Mouse (Mus musculus): Measurements from ENCODE around the gene Gcn1l1. TPM values are rescaled to one million over a fixed set of nuclear protein-coding genes. Genes with fewer than 3 reads are reported as not detected.
A peak's percentile ranks its signal among the peaks of the same experiment; 100 is the strongest.
"Not testable (repeated sequence)": the region's sequence is repeated elsewhere in the genome, so short reads cannot be mapped to it uniquely, and the experiment has no call there.

Gene Gcn1l1
- 73.4 and 81.7 TPM in 2 replicates for total RNA-seq (2014; rRNA removed)
- 22.8 and 24.3 TPM in 2 replicates for polyA plus RNA-seq (2015; fragmentation: Nextera tagmentation; extraction: Ambion mirVana)

DNA sequence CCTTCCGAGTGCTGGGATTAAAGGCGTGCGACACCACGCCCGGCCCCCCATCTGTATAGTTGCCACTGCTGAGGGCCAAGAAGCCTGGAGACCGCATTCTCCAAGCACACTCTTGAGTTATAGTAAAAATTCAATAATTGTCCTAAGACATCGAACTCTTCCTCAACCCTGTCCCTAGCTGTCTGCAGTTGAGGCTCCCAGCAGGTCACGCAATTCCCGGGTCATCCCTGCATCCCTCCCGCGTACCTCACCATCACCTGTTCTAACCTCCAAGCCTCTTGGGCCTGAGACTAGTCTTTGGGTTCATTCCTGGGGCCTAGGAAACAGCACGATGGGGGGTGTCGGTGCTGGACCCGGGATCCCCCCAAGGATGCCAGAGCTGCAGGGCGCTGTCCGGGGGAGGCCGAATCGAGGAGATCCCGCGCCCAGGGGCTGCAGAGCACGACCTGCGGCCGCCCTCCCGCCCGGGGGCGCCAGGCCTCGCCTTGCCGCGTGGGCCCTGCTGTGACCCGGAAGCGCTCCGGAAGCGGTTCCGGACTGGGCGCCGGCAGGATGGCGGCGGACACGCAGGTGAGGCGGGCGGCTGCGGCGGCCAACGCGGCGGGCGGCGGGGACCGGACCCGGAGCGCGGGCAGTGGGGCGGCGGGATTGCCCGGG is at the start of gene Gcn1l1:
Gene Gcn1l1, plus strand, starts transcription at position 518 of the 657 bp plus-strand sequence.
- peak; percentile 89 for ATAC-seq
- Histone ChIP-seq H3K4me2 (ENCODE audit: low read depth, low read length) (peak within 1 kb of the TSS; percentile 67), H3K27ac (peak within 1 kb of the TSS; percentile 83), H3K36me3 (ENCODE audit: insufficient read depth, low read length) (peaks cover 25% of the 10 kb centered on the region), H3K4me1 (ENCODE audit: insufficient read depth, low read length) (peaks cover 10% of the 10 kb centered on the region; the same call in 1 of the 2 replicates), H3K9me3 (ENCODE audit: low read length) (no peaks in the 10 kb centered on the region), H3K4me3 (ENCODE audit: low read length) (peak within 1 kb of the TSS; percentile 96), H3K27me3 (ENCODE audit: insufficient read depth, low read length) (no peaks in the 10 kb centered on the region), H3K9ac (replicated peaks; ENCODE audit: low read length) (peak within 1 kb of the TSS; percentile 97)
- peak; percentile 12; the same call in 1 of the 2 replicates for TF ChIP-seq CTCF (IDR thresholded peaks at IDR 0.05; ENCODE audit: low read depth)
- peak; percentile 88 for DNase-seq (ENCODE audit: low spot score)
- WGBS: 2% methylated on average over 52 of the region's 55 CpGs

GRCm38 (mm10) chr5:115516081-115516907 is 48.8 kb upstream of the Gcn1l1 start:
- Histone ChIP-seq H3K36me3 (ENCODE audit: insufficient read depth, low read length) (no peaks in the 10 kb centered on the region), H3K9ac (replicated peaks; ENCODE audit: low read length) (no peak overlapping the region), H3K27ac (peak overlapping the region; percentile 3; the same call in 1 of the 2 replicates), H3K4me3 (ENCODE audit: low read length) (no peak overlapping the region), H3K27me3 (ENCODE audit: insufficient read depth, low read length) (no peaks in the 10 kb centered on the region), H3K9me3 (ENCODE audit: low read length) (no peaks in the 10 kb centered on the region), H3K4me2 (ENCODE audit: low read depth, low read length) (no peak overlapping the region), H3K4me1 (ENCODE audit: insufficient read depth, low read length) (no peaks in the 10 kb centered on the region)
- WGBS: 79% methylated on average over 32 of the region's 32 CpGs
- TF ChIP-seq CTCF (IDR thresholded peaks at IDR 0.05; ENCODE audit: low read depth): no peak
- no peak for DNase-seq (ENCODE audit: low spot score)
- ATAC-seq: no peak

DNA sequence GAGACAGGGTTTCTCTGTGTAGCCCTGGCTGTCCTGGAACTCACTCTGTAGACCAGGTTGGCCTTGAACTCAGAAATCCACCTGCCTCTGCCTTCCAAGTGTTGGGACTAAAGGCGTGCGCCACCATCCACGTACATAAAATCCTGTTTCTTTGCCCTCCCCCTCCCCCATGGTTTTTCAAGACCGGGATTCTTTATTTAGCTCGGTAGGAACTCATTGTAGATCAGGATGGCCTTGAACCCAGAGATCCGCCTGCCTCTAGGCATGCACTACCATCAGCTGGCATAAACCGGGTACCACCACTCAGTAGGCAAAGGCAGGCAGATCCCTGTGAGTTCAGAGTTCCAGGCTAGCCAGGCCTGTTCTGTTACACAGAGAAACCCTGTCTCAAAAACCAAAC is 48.1 kb upstream of the Gcn1l1 start:
- H3K27ac ChIP-seq: no peak overlapping the region
- H3K4me2 ChIP-seq (ENCODE audit: low read depth, low read length): no peak overlapping the region
- H3K9ac ChIP-seq (replicated peaks; ENCODE audit: low read length): no peak overlapping the region
- H3K36me3 ChIP-seq (ENCODE audit: insufficient read depth, low read length): no peaks in the 10 kb centered on the region
- no peaks in the 10 kb centered on the region for H3K4me1 ChIP-seq (ENCODE audit: insufficient read depth, low read length)
- no peak for ATAC-seq
- H3K4me3 ChIP-seq (ENCODE audit: low read length): no peak overlapping the region
- no peak for TF ChIP-seq CTCF (IDR thresholded peaks at IDR 0.05; ENCODE audit: low read depth)
- no peaks in the 10 kb centered on the region for H3K9me3 ChIP-seq (ENCODE audit: low read length)
- no peaks in the 10 kb centered on the region for H3K27me3 ChIP-seq (ENCODE audit: insufficient read depth, low read length)
- WGBS: 88% methylated on average over 7 of the region's 7 CpGs
- DNase-seq (ENCODE audit: low spot score): no peak

DNA sequence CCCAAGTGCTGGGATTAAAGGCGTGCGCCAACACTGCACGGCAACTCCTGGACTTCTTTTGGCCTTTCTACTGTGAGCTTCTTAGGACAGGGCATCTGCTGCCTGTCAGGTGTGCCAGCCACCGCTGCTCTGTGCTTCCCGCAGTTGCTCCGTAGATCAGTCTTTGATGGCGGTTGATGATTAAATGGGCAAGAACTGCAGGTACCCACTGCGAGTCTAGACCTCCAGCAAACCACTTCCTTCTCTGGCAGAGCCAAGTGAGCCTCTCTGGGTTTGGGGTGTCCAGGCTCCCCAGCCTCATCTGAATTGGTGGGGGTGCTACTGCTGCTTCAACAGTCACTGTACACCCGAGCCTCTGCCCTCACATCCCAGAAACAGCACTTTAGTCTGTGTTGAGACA is 47.6 kb upstream of the Gcn1l1 start:
- Histone ChIP-seq H3K9ac (replicated peaks; ENCODE audit: low read length) (no peak overlapping the region), H3K4me2 (ENCODE audit: low read depth, low read length) (no peak overlapping the region), H3K4me1 (ENCODE audit: insufficient read depth, low read length) (no peaks in the 10 kb centered on the region), H3K27me3 (ENCODE audit: insufficient read depth, low read length) (no peaks in the 10 kb centered on the region), H3K27ac (no peak overlapping the region), H3K9me3 (ENCODE audit: low read length) (no peaks in the 10 kb centered on the region), H3K4me3 (ENCODE audit: low read length) (no peak overlapping the region), H3K36me3 (ENCODE audit: insufficient read depth, low read length) (no peaks in the 10 kb centered on the region)
- DNase-seq (ENCODE audit: low spot score) (no peak), ATAC-seq (no peak)
- TF ChIP-seq CTCF (IDR thresholded peaks at IDR 0.05; ENCODE audit: low read depth): no peak
- WGBS: 94% methylated on average over 9 of the region's 9 CpGs

- H3K27me3 ChIP-seq (ENCODE audit: insufficient read depth, low read length); DNase-seq (ENCODE audit: low spot score); ATAC-seq; H3K36me3 ChIP-seq (ENCODE audit: insufficient read depth, low read length); H3K4me3 ChIP-seq (ENCODE audit: low read length); H3K4me1 ChIP-seq (ENCODE audit: insufficient read depth, low read length); H3K9me3 ChIP-seq (ENCODE audit: low read length); H3K4me2 ChIP-seq (ENCODE audit: low read depth, low read length); H3K9ac ChIP-seq (replicated peaks; ENCODE audit: low read length); H3K27ac ChIP-seq: not testable (repeated sequence)
- 94% methylated on average over 8 of the region's 8 CpGs for WGBS
Observed at GRCm38 (mm10) chr5:115518214-115518613, 46.8 kb upstream of the Gcn1l1 start.

- 70% methylated on average over 21 of the region's 21 CpGs for WGBS
- Histone ChIP-seq H3K27me3 (ENCODE audit: insufficient read depth, low read length) (no peaks in the 10 kb centered on the region), H3K27ac (peak overlapping the region; percentile 54; the same call in 1 of the 2 replicates), H3K4me2 (ENCODE audit: low read depth, low read length) (no peak overlapping the region), H3K4me3 (ENCODE audit: low read length) (no peak overlapping the region), H3K4me1 (ENCODE audit: insufficient read depth, low read length) (0 out of 2 replicates have a peak, but pooled peaks cover 4% of the 10 kb centered on the region), H3K9ac (replicated peaks; ENCODE audit: low read length) (no peak overlapping the region), H3K9me3 (ENCODE audit: low read length) (no peaks in the 10 kb centered on the region), H3K36me3 (ENCODE audit: insufficient read depth, low read length) (no peaks in the 10 kb centered on the region)
- TF ChIP-seq CTCF (IDR thresholded peaks at IDR 0.05; ENCODE audit: low read depth): no peak
- ATAC-seq: 0 out of 2 replicates have a peak, but pooled peaks have one; percentile 18
- no peak for DNase-seq (ENCODE audit: low spot score)
Observed at GRCm38 (mm10) chr5:115520325-115520869, 44.7 kb upstream of the Gcn1l1 start.
